Mouse (Mus musculus): Measurements from ENCODE around the gene Cdh18. TPM values are rescaled to one million over a fixed set of nuclear protein-coding genes. Genes with fewer than 3 reads are reported as not detected.

Cdh18 gene
- polyA plus RNA-seq, 1 experiment from 2014 or later: 0.26 TPM

- ATAC-seq (ENCODE audit: borderline replicate concordance, extremely low read depth, low FRiP score, low TSS enrichment): no peak
- Histone ChIP-seq H3K27ac (no peak overlapping the region), H3K9me3 (no peaks in the 10 kb centered on the region), H3K4me2 (no peak overlapping the region), H3K4me1 (no peaks in the 10 kb centered on the region), H3K27me3 (no peaks in the 10 kb centered on the region), H3K36me3 (no peaks in the 10 kb centered on the region), H3K4me3 (no peak overlapping the region), H3K9ac (no peak overlapping the region)
- WGBS: 75% methylated on average over 4 of the region's 4 CpGs
Measured at GRCm38 (mm10) chr15:23506480-23506879, 957.7 kb downstream of the Cdh18 start.

GRCm38 (mm10) chr15:23509694-23510093 lies 960.9 kb downstream of the Cdh18 start:
- H3K9ac ChIP-seq: no peak overlapping the region
- H3K27ac ChIP-seq: no peak overlapping the region

GRCm38 (mm10) chr15:23515786-23516185 lies 967.0 kb downstream of the Cdh18 start:
- Histone ChIP-seq H3K27me3 (no peaks in the 10 kb centered on the region), H3K27ac (no peak overlapping the region), H3K9me3 (no peaks in the 10 kb centered on the region), H3K36me3 (no peaks in the 10 kb centered on the region), H3K4me1 (no peaks in the 10 kb centered on the region), H3K4me2 (no peak overlapping the region), H3K9ac (no peak overlapping the region), H3K4me3 (no peak overlapping the region)
- no peak for ATAC-seq (ENCODE audit: borderline replicate concordance, extremely low read depth, low FRiP score, low TSS enrichment)
- WGBS: 81% methylated on average over 3 of the region's 3 CpGs

More at GRCm38 (mm10) chr15:23509694-23510093, 960.9 kb downstream of the Cdh18 start:
- no peak overlapping the region for H3K4me3 ChIP-seq
- no peaks in the 10 kb centered on the region for H3K9me3 ChIP-seq
- no peaks in the 10 kb centered on the region for H3K36me3 ChIP-seq
- no peak overlapping the region for H3K4me2 ChIP-seq
- H3K27me3 ChIP-seq: no peaks in the 10 kb centered on the region
- no peak for ATAC-seq (ENCODE audit: borderline replicate concordance, extremely low read depth, low FRiP score, low TSS enrichment)
- H3K4me1 ChIP-seq: no peaks in the 10 kb centered on the region
- WGBS: 42% methylated on average over 2 of the region's 2 CpGs

GRCm38 (mm10) chr15:23518079-23518478 lies 969.3 kb downstream of the Cdh18 start:
- H3K4me1 ChIP-seq: no peaks in the 10 kb centered on the region
- H3K9ac ChIP-seq: no peak overlapping the region
- no peak overlapping the region for H3K4me3 ChIP-seq
- H3K4me2 ChIP-seq: no peak overlapping the region
- H3K27me3 ChIP-seq: no peaks in the 10 kb centered on the region
- no peaks in the 10 kb centered on the region for H3K9me3 ChIP-seq
- WGBS: 78% methylated on average over 2 of the region's 2 CpGs
- no peak for ATAC-seq (ENCODE audit: borderline replicate concordance, extremely low read depth, low FRiP score, low TSS enrichment)
- H3K36me3 ChIP-seq: no peaks in the 10 kb centered on the region
- no peak overlapping the region for H3K27ac ChIP-seq
